Mouse (Mus musculus) thymus, postnatal 25 days (tissue): ENCODE data around the gene Rab30.
"Not testable (repeated sequence)": the region's sequence is repeated elsewhere in the genome, so short reads cannot be mapped to it uniquely, and the experiment has no call there.

ENCODE experiments used
- DNase-seq: peaks from one replicate; pipeline ENCODE4 v3.0.0; 2022

Rab30 gene

DNA sequence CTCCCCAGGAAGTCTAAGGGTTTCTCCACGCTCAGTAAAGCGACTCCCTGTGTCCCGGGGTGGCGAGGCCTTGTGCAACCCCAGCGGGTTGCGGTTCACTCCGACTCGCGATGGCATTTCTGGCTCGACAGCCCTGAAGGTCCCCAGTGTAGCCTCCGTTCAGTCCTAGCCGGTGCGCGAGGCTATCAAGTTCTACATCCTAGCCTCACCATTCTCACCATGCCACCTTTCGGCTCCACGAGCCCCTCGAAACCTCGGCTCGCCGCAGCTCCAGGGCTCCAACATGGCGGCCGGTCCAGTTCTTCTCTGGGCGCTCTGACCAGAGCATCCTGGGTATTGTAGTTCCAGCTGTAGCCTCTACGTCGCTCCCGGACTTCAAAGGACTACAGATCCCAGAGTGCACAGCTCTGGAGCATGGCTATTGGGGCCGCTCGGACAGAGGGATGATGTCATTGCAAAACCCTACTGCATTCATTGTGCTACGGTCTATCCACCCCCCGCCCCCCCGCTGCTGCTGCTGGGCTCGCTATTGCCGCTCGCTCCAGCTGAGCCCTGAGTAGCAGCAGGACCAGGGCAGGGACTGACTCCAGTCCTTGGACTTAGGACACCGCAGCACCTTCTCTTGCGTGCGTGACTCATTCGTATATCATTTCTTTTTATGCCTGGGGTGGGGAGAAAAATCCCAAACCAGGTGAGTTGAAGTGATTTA is at the start of gene Rab30:
Gene Rab30 (plus strand): TSS at position 452 of the 709 bp plus-strand sequence.
- DNase-seq: peak; percentile 86

DNA sequence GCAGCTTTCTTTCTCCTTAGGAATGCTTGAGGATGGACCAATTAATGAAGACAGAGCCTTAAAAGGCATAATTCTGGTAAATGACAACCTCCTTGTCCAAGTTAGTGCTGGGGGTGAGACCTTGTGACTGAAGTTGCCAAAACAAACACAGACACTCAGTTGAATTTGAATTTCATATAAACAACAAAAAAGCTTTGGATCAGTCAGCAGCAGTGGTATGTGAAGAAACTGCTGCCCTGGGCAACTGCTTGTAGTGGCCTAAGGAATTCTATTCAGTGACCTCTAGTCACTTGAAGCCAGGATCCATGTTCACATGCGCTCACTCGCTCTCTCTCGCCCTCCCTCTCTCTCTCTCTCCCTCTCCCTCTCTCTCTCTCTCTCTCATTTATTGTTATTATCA is 45.0 kb upstream of the Rab30 start:
- no peak for DNase-seq

DNA sequence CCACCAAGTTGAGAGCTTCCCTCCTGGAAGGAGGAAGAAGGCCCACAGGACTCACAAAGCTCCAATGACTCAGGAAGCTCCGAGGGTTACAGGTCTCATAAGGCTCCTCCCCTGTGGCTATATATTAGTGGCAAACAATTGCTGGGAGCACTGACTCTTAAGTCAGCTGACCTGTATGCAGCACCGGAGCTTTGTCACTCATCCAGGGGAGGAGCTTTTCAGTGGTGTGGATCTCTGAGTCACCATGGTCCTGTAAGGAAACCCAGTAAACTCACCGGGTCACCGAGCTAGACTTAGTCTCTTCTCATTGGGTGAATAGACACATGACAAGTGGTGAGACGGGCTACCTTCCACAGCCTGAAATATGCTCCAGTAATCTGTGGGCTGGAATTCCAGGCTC is 42.6 kb upstream of the Rab30 start:
- no peak for DNase-seq

DNA sequence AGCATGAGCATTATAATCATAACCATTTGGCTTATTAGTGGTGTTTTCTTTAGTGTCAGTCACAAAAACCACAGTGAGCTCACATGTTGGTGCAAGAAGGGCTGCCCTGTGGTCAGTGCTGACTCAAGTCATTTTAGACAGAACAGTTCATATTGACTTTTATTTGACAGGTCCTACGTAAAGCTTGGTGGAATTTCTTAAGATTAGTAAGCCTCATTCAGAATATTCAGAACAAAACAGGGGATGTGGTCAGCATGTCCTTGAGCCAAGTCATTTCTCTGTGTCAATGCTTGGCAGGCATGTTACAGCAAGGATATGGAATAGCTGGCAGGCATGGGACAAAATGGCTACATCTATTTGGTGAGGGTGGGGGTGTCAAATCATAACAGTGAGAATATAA is 37.7 kb upstream of the Rab30 start:
- no peak for DNase-seq

DNA sequence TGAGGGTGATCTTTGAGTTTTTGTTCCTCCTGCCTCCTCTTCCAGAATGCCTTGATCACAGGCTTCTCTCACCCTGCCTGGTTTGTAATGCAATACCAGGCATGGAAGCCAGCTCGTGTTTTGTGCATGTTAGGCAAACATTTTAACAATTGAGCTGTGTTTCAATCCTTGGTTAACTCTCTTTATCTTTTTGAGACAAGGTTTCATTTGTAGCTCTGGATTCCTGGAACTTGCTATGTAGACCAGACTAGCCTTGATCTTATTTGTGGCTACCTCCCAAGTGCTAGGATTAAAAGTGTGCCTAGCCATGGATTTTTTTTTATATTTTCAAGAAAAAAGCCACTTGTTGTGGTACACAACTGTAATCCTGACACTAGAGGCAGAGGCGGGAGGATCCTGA is 35.9 kb upstream of the Rab30 start:
- no peak for DNase-seq

DNA sequence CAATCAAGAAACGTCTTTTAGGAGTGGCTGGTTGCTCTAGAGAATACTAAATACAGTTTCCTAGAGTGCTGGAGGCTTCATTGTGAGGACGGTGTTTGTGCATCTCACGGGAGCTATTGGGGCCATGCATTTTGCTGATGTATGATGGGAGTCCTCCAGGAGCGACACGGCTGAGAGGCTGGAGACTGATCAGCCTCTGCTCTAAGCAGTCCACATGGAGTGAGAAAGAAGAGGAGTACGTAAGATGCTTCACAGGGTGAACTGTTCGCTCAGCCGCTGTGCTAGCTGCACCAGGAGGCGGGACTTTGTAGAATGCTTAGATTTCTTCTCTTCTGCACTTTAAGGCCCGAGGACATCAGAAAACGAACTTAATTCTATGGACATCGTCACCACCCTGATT is 34.7 kb upstream of the Rab30 start:
- DNase-seq: no peak

DNA sequence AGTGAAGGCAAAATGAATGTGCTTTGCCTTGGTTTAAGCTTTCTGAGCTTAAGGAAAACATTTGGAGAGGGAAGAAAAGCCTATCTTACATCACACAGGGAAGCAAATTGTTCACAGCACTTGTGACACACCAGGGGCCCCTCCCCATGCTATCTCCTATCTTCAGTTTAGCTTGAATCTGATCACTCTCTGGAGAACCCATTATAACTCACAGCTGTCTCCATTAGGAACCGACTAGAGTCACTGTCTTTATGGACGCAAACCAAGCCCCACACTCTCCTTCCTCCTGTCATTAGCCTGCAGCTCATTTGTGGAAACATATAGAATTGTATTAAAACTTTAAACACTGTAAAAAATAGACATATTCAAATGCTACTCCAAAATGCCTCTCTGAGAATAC is 31.8 kb upstream of the Rab30 start:
- no peak for DNase-seq

DNA sequence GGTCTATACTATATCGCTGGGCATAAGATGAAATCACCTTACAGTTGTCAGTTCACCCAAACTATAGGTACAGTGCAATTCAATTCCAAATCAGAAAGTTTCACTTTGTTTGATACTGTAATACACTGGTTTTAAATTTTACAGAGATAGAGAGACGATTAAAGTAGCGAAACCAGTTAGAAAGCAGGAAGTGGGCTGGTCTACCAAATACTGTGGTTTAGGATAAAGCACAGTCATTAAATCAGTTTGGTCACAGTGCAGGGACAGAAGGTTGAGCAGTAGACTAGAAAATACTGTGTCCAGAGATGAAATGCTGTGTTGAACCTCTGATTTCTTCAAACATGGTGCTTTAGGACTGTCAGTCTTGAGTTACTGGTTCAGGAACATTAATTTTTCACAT is 29.8 kb upstream of the Rab30 start:
- no peak for DNase-seq

DNA sequence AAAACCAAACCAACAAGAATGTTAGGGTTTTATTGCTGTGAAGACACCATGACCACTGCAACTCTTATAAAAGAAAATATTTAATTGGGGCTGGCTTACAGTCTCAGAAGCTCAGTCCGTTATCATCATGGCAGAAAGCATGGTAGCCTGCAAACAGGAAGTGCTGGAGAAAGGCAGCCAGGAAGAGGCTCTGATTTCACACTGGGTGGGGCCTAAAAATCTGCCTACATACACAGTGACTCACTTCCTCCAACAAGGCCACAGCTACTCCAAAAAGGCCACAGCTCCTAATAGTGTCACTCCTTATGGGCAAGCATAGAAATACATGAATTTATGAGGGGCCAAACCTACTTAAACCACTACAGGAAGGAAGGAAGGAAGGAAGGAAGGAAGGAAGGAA is 26.3 kb upstream of the Rab30 start:
- DNase-seq: no peak

DNA sequence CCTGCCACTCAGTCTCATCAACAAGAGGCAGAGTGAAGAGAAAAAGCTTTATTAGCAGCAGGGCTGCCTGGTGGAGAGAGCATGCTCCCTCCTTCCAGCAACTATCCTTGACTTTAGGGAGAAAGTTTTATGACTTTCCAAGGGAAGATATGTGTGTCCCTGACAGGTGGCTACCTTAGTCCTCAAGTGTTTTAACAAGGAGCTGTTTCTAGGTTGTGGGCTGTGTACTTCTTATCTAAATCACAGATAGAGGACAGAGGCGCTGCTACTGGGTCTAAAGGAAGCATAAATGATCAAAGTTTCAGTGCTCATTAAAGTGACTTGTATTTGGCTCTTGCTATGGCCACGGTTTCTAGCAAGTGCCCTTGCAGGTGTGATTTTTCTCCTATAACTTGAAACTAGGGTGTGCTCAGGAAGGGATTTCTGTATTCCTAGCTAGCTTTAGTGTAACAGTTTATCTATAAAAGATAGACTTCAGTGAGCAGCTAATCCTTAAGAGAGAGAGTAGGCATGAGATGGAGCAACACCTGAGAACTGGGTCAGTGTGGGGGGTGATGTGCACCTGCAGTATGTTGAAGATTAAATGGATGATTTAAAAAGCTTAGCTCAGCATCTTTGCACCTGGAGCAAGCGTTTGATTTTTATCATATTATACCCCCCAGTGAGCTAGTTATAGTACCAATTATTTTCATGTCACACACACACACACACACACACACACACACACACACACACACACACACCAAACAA is 21.1 kb upstream of the Rab30 start:
- peak; percentile 50 for DNase-seq

DNA sequence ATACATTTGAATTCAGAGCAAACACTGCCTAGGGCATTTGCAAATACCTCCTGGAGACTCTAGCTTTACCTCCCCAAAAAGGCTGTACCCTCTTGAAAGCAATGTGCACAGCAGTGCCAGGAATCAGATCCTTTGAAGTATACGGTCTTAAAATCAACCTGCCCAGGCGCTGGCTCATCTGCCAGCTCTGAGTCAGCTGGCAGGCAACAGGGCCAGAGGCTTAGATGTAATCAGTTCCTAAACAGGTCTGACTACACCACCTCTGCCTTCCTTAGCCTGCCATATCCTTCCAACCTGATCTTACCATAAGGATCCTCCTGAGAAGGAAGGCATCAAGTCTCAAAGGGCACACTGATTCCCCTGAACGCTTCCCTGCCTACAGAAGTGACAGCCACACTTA is 17.7 kb upstream of the Rab30 start:
- DNase-seq: peak; percentile 23

DNA sequence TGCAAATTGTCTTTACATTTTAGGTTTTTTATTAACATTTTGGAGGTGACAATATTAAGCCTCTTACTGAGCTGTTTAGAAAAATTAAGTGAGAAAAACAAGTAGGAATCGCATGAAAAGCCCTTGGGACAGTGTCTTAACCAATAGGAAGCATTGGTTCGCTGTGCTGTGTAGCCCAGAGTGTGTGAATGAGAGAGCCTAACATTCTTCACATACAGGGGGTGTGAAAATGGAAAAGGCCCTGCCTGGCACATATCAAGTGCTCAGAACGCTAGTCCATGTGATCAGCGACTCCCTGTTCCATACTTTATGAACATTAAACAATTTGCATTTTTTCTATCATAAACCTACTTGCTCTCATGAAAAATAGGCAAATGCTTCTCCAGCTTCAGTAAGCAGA is 17.1 kb upstream of the Rab30 start:
- no peak for DNase-seq

DNA sequence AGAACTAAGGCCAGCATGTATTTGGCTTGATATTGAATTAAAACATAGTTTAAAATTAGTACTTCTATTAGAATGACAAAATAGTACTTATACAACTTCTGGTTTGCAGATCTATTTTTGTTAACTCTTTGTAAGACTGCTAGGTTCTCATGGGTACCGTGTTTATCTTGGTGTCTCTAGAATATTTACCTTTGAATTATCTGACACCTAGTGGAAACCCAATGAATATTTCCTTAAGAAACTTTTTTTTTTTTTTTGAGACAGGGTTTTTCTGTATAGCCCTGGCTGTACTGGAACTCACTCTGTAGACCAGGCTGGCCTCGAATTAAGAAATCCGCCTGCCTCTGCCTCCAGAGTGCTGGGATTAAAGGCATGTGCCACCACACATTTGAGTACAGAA is 11.8 kb upstream of the Rab30 start:
- not testable (repeated sequence) for DNase-seq

DNA sequence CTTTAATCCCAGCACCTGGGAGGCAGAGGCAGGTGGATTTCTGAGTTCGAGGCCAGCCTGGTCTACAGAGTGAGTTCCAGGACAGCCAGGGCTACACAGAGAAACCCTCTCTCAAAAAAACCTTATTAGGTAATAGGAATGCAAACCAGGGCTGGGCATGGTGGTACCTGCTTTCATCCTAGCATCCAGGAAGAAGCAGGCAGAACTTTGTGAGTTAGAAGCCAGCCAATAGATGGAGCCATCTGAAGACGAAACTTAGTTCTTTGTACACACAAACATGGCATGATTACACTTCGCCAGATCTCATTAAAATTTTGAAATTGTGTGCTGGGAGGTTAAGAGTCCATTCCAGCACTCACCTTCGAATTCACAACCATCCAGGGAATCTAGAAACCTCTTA is 10.9 kb upstream of the Rab30 start:
- DNase-seq: no peak

DNA sequence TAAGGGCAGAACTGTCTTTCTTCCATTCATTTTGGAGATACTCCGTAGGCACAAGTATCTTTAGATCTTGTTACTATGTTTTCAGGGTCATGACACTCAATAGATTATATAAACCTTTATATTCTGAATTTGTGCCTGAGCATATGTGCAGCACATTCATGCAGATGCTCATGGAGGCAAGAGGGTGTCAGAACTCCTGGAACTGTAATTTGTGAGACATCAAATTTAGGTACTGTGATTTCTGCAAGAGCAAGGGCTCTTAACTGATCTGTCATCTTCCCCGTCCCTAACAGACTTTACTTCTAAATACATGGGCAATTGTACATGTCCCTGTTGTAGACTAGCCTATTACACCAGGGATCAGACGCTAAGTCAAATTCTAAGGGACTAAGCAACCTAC is 10.4 kb upstream of the Rab30 start:
- no peak for DNase-seq

DNA sequence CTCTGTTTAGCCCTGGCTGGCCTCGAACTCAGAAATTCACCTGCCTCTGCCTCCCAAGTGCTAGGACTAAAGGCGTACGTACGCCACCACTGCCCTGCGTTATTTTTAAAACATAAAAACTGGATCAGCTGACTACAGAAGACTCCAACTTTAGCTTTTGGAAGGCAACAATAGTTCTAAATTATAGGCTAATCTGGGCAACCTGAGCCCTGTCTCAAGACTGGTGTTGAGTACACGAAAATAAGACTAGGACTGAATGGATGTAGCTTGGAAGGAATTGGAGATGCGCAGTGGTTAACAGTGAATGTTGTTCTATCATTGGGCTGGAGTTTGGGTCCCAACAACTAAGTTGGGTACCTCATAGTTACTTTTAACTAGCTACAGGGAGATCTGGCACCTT is 9.3 kb upstream of the Rab30 start:
- DNase-seq: no peak

DNA sequence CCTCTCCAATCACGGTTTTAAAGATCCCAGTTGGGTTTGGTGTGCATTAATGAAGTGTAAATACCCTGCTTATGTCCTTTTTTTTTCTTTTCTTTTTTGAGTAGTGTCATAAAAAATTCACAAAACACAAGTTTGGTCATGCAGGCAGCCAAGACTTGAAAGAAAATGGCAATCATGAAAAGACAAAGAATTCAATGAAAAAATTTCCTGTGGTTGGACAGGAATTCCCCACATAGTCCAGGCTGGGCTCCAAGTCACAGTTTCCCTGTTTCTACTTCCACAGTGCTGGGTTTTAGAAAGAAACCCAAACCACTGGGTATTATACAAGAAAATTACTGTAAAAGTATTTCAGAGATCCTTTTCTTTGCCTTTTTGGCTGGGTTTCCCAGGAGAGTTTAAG is 3.8 kb upstream of the Rab30 start:
- DNase-seq: no peak

DNA sequence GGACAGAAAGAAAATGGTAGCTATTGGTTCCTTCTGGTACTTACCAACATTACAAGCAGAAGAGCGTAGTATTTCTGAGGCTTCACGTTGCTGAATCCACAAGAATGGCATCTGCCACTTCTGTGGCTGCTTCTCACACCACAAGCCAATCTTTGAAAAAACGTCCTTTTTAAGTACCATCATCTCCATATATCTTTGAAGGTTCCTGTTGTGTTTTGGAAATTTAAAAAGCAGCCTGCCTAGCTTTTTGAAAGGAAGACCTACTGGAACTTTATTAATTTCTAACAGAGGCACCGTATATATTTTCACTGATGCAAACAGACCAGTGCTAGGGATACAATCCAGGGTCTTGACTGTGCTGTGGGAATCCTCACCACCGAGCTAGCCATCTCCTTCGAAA is 1.4 kb upstream of the Rab30 start:
- DNase-seq: no peak

DNA sequence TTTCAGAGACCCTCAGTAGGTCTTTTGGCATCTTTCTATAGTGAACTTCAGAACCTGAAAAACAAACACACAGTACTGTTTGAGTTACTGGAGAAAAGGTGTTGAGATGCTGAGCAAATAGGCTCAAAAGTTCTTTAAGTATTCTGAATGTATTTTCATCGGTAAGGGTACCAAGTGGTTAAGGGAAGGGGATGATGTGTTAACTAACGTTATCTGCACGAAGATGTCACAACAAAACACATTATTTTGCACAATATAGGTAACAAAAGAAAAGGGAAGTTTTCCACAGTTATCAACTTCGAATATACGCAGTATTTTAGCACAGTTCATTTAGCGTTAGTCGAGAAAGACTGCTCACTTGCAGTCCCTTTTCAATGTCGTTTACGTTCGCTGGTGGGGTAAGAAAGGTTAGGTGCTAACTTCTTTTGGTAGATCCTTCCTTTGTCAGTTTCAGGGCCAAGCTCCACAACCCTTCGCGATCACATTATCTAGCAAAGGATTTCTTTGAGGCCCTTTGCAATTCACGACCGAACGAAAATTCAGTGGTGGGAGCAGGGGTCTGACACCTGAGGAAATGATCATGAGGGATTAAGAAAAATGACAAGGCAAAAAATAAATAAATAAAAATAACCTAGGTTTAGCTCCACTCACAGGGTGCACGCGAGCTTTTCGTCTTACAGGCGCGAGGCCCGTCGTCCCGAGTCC is 840 bp upstream of the Rab30 start:
- no peak for DNase-seq

DNA sequence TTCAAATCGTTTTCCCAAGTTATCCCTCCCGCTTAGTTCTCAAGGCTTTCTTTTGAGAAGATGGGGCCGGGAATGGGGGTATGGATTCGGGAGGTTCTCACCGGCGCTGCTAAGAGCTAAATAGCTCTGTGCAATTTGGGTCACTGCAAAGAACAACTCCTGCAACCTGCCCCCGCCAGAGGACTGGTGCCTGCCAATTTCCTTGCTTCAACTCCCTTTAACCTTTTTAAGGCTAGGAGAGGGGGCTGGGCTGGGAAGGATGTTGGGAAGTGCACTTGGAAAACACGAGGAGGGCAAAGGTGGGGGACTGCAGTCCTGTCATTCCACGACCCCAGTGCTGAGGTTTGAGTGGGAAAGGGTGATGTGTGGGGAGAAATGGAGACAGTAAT is 452 bp downstream of the Rab30 start:
- no peak for DNase-seq

DNA sequence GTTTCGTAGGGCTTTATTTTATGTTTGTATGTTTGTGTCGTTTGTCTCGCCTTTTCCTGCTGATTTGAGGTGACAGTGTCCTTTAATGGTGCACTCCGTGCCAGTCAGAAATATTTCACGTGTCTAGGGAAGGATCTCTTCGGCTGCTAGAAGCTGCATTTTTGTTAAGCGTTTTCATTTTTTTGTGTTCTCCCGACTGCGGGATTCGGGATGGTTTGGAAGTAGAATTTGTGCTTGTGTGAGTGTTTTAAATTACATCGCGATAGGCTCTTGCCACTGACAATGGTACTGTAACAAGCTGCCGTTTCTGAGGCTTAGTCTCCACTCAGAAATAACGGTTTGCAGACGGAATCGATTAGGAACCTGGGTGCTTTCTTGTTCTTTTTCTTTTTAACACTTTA is 938 bp downstream of the Rab30 start:
- peak; percentile 14 for DNase-seq

DNA sequence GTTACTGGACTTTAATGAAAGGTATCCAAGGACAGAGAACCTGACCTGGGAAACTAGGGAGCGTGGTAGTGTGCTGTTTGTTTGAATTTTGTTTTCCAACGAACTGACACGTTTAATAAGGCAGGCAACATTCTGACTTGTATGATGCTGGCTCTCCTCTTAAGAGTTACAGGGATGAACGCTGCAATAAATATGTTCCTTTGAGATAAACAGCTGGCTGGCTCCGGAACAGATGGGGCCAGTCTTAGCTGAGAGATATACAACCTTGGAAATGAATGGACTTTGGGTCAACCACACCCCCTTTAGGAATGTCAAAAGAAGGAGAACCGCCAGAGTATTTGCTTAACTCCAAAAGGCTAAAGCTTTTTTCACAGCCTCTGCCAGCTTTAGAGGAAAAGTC is 1.4 kb downstream of the Rab30 start:
- DNase-seq: no peak

DNA sequence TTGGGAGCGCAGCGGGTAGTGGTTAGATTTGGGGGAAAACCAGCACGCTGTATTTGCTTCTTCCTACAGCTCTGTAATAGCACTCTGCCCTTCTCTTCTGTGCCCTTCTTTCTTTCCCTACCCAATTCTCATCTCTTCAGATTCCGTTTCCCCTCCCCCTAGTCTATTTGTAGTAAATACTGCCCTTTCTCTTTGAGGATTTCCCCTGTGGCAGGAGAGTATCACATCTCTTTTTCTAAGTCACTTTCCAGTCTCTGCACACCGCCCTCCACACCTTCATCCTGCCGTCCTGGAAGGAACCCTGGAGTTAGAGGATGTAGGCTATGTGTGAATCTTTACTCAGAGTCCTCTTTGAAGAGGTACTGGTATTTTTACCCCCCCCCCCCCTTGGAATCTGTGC is 1.9 kb downstream of the Rab30 start:
- DNase-seq: no peak

DNA sequence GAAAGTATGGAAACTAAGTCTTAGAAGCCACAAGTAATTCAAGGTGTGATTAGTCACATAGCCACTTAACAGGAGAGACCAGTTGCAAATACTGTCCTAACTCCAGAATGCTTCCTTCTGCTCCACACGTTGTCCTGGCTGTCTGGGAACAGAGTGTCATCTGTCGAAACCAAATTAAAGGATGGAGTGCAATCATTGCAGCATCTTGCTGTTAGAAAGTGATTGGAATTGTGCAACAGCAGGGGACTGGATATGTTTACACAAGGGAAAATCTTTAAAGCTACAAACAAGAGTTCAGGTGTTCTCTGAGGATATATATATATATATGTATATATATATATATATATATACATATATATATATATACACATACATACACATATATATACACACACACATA is 9.0 kb downstream of the Rab30 start:
- no peak for DNase-seq
